Mouse (Mus musculus): ENCODE data around the gene Pvalb.

Gene Pvalb

DNA sequence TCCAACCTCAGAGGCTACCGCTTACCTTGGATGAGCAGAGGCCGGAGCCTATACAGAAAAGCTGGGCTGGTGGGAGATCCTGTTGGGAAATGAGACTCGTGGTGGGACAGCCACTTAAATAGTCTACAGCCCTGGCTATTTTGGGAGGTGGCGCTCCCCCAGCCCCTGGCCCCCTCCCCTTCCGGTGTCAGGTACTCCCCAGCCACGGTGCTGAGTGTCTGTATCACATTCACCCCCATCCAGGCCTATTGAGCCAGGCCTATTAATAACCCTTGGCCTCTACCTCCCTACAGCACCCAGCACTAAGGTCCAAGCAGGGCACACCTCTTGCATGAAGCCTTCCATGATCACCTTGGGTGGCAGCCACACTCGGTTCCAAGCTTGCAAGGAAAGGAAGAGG is at the start of gene Pvalb:
TSS of gene Pvalb (minus strand) at position 89 of the 400 bp plus-strand sequence.
- DNase-seq (ENCODE audit: low spot score), result no peak

DNA sequence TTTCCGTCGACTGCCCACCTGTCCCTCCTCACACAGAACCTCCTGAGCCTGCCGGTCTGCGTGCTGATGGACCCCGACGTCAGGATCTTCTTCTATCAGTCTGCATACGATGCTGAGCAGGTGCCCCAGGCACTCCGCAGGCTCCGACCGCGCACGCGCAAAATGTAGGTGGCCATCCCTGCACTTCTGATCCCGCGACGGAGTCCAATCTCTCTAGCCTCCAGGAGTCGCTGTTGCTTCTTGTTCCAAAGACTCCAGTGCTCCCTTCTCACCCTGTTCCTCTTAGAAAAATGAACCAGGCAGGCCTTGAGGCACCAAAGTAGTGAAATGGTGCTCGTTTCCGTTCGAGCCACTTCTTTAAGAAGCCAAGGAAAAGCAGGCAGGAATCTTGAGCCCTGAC is 48.6 kb upstream of the Pvalb start:
- DNase-seq (ENCODE audit: low spot score), result peak; percentile 41

DNA sequence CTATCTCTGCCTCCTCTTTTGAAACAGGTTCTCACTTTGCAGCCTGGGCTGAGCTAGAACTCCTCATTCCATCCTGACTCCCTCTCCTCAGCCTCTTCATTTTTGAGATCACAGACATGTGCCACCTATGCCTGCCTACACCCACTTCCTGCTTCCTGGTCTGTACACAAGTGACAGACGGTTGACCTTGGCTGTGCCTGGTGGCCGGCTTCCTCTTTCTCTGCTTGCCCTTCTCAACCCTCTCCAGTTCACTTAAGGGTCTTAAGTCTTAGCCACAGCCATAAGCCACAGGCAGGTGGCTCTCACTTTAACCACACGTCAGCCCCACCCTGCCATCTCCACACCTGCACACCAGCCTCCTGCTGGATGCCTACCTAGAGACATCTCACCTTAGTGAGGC is 42.2 kb upstream of the Pvalb start:
- DNase-seq (ENCODE audit: low spot score), result no peak

DNA sequence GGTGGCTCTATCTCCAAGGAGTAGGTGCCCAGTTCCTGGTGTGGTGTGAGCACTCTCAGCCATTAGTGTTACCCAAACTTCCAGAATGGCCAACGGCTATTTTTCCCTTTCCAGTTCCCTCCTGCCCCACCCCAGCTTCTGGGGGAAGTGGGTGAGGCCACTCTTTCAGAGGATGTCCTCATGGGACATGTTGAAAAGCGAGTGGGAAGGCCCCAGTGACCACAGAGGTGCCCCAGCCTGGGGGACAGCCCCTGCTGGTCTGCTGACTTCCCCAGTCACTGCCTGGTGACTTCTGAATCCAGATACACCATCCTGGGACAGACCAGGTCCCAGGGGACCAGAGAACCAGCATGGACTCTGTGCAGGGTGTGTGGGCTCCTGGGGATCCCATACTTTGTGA is 41.5 kb upstream of the Pvalb start:
- DNase-seq (ENCODE audit: low spot score), result no peak

DNA sequence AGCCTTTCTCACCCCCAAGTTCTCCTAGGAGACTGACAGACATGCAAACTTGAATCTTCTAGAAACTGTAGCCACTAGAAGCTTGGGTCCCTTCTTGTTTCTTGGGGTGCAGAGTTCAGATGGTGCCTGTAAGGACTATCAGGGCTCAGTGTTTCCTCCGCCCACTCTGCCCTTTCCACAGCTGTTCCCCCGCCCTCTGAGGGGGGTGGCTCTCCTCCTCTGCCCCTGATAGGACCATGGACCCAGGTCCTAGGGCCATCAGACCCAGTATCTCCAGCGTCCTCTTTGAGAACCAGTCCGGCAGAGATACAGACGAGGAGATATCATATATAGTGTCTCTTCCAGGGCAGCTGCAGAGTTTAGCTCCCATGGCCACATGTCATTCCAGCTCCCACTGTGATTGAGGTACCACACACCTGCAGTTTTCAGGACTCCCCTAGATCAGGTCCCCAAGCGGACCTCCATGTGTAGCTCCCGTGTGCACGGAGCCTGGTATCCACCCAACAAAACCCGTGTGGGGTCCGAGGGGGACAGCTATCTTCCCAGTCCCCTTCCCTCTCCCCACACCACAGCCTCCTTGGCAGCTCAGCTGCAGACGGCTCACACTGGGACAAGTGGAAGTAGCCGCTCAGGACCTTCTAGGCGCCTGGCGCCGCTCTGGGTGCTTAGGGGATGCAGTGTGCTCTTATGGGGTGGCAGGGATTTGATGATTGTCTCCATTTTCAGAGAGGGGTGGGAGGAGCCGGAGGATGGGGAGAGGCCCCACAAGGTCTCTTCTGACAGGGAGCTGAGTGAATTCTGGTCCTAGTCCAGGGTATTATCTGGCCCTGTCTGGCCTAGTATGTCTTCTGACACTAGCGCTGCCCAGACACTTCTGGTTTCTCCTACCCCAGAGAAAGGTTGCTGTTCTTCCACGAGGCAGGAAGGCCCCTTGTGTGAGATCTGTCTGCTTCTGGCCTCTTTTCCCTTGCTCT is 40.2 kb upstream of the Pvalb start:
- DNase-seq (ENCODE audit: low spot score), result no peak

DNA sequence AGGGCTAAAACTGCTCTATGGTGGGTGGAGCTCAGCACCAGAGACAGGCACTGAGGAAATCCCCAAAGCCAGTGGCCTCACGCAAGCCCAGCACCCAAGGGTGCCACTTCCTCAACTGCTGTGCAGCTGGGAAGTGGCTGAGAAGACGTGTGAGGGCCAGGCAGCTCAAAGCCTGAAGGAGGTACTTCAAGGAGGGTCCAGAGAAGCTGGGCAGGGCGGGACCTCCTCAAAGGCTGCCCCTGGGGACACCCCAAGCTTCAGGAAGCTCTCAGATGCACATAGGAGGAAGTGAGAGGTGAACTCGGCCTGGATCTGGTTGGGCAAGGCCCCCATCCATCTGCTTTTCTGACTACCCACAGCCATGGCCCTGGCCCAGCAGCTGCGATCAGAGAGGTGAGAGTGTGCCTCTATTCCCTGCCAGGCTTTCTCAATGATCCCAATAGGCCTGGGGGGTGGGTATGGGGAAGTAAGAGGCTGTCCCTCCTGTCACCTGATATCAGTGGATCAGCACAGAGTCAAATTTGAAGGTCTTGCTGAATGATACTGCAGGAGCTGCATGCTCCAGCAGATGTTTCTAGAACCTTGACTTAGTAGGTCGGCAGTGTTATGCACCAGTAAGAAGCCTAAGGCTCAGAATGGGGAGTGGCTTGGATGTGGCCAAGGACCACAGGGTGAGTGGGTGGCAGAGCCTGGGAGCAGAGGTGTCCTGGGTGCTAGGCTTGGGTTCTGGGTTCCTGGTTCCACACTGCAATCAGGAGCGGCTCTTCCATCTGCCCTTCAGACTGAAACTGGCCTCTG is 38.7 kb upstream of the Pvalb start, which contains the start of gene Ncf4:
TSS of gene Ncf4 (plus strand) at position 107 of the 798 bp plus-strand sequence.
- no peak for DNase-seq (ENCODE audit: low spot score)

DNA sequence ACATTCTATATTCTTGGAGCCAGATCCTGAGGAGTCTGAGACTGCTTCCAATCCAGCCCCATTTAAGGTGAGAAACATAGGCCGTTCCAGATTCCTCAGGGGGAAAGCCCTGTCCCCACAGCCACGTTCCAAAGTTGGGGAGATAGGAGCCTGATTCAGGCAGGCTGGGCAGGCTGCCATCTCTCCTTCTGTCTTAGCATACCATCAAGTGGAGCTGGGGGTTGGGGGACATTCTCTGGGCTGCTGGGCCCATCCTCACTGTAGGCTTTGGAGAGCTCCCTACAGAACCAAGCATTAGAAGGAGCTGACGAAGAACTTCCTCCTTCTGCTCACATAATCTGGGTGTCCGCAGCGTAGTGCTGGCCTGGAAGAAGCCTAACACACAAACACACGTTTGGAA is 37.6 kb upstream of the Pvalb start:
- DNase-seq (ENCODE audit: low spot score), result no peak

DNA sequence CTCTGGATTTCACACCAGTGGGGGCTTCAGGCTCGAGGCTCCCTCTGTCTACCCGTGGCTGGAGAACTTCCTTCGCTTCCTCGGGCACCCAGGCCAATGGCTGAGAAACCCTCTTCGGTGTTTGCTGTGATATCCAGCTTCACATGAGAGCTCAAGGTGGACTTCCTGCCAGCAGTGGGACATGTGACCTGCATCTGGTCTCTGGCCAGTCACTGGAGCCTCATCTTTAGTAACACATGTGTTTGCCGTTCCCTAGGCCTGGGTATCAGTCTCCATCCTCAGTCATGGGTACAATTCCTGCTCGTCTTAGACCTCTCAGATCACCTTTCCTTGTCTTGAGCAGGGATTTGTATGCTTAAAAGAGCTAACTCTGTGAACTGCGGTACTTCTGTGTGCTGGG is 36.9 kb upstream of the Pvalb start:
- no peak for DNase-seq (ENCODE audit: low spot score)

DNA sequence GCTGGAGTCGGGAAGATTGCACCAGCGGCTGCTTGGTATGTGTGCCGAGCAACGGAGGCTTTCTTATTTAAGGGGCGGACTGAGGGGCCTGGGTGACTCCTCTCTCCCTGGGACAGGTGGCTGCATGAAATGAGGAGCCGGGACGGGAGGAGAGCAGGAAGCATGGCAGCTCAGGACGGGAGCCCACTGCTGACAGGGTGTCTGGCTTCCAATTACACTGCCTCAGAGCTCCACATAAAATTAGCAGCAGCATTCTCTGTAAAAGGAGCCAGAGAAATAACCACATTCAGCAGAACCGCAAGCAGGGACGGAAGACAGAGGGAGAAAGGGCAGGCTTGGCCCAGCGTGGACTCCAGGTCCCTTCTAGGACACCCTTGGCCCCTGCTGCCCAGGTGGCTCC is 35.1 kb upstream of the Pvalb start:
- no peak for DNase-seq (ENCODE audit: low spot score)

DNA sequence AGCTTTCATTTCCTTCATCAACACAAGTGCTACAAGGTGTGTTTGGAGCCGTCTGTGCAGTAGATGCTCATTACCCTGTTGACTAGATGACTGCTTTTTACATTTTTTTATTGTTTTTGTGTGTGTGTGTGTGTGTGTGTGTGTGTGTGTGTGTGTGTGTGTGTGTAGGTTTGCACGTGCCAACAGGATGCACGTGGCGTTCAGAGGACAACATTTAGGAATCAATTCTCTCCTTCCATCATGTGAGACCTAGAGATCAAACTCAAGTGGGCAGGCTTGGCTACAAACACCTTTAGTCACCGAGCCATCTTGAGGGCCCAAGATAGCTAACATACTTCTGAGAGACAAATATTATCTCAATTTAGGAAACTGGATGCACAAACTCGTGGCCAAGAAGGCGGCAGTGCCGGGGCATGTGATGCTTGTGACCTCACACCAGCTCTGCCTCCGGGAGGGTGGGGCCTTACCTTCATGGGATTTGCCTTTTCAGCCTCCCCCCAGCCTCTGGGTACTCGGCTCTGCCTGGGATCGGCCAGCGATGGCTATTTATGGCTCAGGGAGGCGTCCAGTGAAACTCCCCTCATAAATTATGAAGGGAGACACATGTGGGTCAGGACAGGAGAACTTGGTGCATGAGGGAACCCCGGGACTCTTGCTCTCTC is 33.9 kb upstream of the Pvalb start:
- no peak for DNase-seq (ENCODE audit: low spot score)

DNA sequence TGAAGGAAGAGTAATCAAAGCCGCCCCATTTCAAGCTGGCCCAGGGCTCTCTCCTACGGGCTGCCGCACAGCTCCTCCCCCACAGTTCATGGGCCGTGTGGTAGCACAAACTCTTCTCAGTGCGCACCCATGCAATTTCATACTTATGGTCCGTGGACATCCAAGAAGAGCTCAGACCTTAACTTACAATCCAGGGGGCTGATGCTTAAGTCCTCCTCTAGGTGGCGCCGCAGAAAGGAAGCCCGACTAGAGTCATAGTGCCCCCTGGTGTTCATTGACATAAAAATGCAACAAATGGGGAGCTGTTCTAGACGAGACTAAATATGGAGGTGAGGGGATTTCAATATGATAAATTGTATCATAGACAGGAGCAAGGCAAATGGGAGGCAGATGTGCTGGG is 33.3 kb upstream of the Pvalb start:
- peak; percentile 43 for DNase-seq (ENCODE audit: low spot score)

DNA sequence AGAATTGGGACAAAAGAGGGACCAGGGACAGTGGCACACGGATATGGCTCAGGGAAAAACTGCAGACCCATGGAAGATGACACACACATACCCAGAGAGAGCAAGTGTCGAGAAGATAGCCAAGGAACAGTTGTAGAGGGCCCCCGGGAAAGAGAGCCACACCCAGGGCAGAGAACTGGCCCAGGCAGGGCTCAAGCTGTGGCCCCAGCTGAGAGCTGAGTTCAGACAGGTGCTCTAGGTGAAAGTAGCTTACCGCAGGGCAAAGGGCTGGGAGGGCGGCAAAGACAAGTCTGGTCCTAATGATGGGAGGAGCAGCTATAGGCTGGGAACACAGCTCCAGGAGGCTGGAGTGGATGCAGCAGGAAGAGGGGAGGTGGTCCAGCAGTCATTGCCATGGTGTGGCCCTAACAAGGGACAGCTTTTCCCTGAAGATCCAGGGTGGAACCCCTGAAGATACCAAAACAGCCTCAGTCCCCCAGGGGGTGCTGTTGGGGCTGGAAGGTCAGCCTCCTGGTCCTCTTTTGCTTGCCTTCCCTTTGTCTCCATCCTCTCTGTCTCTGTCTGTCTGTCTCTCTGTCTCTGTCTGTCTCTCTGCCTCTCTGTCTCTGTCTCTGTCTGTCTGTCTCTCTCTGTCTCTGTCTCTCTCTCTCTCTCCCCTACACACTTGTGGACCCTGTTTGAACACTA is 28.8 kb upstream of the Pvalb start:
- no peak for DNase-seq (ENCODE audit: low spot score)

DNA sequence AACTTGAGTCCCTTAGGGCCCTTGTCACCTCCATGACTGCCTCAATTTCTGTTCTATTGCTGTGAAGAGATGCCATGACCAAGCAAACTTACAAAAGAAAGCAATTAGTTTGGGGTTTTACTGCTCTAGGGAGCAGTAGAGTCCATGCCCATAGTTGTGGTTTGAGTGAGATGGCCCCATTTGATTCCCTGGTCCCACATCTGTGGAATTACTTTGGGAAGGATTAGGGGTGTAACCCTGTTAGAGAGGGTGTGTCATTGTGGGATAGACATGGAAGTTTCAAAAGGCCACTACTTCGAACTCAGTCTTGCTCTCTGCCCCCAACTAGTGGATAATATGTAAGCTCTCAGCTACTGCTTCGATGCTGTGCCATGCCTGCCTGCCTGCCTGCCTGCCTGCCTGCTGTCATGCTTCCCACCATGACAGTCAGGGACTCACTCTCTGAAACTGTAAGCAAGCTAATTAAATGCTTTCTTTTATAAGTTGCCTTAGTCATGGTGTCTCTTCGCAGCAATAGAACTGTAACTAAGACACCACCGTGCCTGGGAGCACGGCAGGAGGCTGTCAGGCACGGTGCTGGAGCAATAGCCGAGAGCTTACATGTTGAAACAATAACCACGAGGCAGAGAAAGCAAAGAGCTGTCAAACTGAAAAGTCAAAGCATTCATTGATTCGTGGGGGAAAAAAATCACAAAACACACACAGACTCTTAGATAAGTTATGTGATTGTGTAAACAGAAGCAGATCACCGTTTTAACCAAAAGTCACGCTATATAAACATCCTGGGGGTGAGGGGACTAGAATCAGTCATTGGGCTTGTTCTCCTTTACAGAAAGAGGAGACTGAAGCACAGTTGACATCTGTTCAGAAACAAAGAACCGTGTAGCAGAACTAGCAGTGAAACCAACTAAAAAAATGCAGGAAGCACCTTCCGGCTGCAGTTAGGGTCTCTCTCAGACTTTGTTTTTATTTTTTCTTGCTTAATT is 25.4 kb upstream of the Pvalb start:
- no peak for DNase-seq (ENCODE audit: low spot score)

DNA sequence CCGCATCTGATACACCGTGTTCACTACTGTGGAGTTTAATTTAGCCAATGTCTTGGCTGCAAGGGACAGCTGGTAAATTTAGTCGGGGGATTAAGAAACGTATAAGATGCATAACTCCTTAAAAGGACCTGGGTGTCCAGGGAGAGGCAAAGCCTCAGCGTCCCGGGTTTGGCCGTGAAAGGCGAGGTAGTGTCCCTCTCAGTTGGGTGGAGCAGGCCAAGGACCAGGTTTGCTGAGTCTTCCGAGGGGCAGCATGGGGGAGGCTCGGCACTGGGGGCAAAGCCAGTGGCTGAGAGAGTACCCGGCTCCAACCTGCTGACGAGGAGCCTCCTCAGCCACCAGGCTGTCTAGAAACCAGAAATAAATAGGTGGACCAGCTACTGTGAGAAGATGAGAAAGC is 21.6 kb upstream of the Pvalb start:
- DNase-seq (ENCODE audit: low spot score), result no peak

DNA sequence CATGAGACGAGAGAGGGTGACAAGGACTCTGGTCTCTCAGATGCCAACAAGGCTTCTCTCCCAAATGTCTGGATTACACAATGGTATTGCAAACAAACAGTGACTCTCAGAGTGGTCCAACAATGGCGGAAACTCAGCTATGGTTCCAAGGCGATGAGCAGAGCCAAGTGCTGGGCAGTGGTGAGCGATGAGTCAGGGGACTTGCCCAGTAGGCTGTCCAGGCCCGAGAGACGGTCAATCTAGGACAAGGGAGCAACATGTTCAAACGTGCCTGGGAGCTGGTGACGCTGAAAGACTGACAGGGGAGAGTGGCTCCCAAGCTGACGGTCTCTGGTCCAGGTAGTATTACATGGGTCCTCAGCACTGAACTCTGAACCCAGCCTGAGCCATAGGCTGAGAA is 9.1 kb upstream of the Pvalb start:
- DNase-seq (ENCODE audit: low spot score), result no peak

DNA sequence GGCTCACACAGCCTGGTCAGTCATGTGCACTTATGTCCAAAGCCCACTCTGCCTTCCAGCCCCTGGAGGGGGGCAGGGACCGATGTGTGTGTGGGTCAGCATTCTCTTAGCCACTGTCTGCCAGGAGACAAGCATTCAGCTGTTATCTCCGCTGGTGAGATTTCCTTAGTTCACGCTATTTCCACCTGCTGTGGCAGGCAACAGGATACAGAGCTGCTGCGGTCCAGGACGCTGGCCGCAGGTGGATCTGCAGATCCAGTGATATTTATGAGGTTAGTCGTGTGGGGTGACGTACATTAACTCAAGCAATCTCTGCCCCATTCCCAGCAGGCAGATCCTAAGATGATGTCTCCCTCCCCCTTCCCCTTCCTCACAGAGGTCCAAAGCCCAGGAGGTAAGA is 5.2 kb upstream of the Pvalb start:
- DNase-seq (ENCODE audit: low spot score), result no peak

DNA sequence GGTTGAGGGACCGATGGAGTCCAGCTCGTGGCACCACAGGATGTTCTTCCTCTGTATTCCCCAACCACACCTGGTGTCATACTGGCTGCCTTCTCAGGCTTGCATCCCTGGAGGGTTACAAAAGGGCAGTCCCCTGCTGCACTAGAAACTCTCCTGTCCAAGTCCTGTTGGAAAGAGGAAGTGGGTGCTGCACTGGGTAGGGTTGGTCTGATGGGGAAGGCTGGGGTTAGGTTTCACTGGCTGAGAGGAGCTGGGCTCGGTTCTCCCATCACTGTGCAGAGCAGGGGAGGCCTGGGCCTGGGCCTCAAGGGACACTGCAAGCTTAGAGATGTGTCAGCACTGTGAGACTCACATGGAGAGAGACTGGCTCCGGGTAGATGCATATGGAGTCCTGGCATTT is 4.0 kb upstream of the Pvalb start:
- no peak for DNase-seq (ENCODE audit: low spot score)

DNA sequence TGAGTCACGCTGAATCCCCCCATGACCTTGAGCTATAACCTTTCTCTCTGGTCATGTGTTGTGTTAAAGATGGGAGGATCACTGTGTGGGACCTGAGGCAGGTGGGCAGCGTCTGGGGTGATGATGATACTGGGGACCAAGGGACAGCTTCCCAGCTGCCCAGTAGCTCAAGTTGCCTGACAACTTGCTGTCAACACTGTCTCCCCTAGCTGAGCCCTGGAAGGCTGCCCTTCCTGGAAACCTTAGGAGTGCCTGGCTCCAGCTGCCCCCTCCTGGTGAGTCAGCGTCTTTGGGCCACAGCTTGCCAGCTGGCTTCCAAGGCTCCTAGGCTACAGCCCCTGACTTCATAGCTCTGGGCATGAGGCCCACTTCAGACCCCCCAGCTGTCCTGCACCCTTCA is 1.0 kb downstream of the Pvalb start:
- DNase-seq (ENCODE audit: low spot score), result peak; percentile 41

DNA sequence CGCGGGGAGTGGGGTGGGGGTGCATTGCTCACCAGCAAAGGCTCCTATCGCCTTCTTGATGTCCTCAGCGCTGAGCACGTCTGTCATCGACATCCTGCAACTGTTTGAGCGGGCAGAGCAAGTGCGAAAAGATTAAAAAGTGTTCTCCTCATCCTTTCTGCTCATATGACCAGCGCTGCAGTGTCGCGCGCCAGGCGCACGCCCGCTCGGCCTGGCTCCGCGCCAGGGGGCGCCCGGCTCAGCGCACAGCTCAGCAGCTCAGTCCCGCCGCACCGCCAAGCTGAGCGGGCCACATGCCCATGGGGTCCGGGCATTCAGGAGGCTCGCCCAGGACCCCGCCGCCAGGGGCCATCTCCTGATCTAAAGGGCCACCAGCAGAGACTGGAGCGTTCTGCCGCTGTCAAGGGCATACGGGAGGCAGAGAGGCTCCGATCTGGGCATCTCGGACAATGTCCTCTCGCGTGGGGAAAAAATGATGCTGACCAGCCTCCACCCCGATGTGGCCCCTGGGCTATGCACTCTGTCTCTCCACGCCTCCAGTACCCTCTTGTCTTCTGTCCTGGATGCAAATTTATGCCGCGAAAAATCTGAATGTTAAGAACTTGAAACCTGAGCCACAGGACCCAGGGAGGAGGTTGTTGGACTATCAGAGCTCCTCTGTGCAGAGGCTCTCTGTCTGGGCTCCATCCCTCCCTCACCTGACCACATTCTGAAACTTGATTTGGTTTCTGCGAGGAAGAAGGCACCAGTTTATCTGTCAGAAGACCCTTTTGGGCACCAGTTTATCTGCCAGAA is 1.9 kb downstream of the Pvalb start:
- DNase-seq (ENCODE audit: low spot score), result peak; percentile 47

Measured in ovary, postnatal 36 days (tissue).